Mouse (Mus musculus): ENCODE measurements around the gene Hectd1.

DNA sequence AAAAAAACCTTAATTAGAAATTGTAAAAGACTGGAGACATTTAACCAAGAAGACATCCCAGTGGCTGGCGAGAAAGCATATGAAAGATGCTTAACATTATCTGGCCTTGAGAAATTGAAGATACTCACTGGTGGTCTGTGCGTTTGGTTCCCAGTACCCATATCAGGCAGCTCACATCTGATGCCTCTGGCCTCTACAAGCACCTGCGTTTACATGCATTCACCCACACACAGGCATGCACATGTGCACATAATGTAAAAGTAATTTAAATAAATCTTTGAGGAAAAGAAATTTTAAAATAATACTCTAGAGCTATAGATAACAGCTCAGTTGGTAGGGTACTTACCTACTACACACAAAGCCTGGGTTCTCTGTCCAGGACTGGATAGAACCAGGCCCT lies 2.0 kb upstream of the Hectd1 start:
- TF ChIP-seq POLR2A (IDR thresholded peaks at IDR 0.05; ENCODE audit: low read depth, low read length) (no peak), CTCF (IDR thresholded peaks at IDR 0.05; ENCODE audit: borderline replicate concordance, insufficient read depth, low read length) (no peak)
